Mouse (Mus musculus) forebrain, postnatal 0 days (tissue): ENCODE results near the gene Timm22. TPM values are rescaled to one million over a fixed set of nuclear protein-coding genes. Genes with fewer than 3 reads are reported as not detected.
A peak's percentile ranks its signal among the peaks of the same experiment; 100 is the strongest.

Source experiments
- ATAC-seq: fragments of 200-750 bp; cut with Nextera tagmentation; 2 replicates; pipeline ENCODE4 v1.8.0; 2017; ENCODE audit warnings: mild to moderate bottlenecking, moderate library complexity
- DNase-seq: peaks from one replicate; pipeline ENCODE4 v3.0.0-alpha.2; 2015
- H3K27ac ChIP-seq: fragments of 300-500 bp; sonication (generic); 2 replicates; pipeline ENCODE4 v1.5.1; 2014; ENCODE audit warnings: low read depth, mild to moderate bottlenecking, antibody characterized with exemption, low read length, moderate library complexity, mixed read lengths
- H3K27me3 ChIP-seq: fragments of 300-500 bp; sonication (generic); 2 replicates; pipeline ENCODE4 v1.6.1; 2014; ENCODE audit warnings: mild to moderate bottlenecking, low read length, mixed read lengths; ENCODE audit not compliant: insufficient read depth
- H3K36me3 ChIP-seq: fragments of 300-500 bp; sonication (generic); 2 replicates; pipeline ENCODE4 v1.6.1; 2014; ENCODE audit warnings: mild to moderate bottlenecking, moderate library complexity; ENCODE audit not compliant: insufficient read depth
- H3K4me1 ChIP-seq: fragments of 300-500 bp; sonication (generic); 2 replicates; pipeline ENCODE4 v1.6.1; 2014; ENCODE audit warnings: antibody characterized with exemption; ENCODE audit not compliant: insufficient read depth
- H3K4me2 ChIP-seq: fragments of 300-500 bp; sonication (generic); 2 replicates; pipeline ENCODE4 v1.6.1; 2014; ENCODE audit warnings: low read depth, mild to moderate bottlenecking, moderate library complexity
- H3K4me3 ChIP-seq: fragments of 300-500 bp; sonication (generic); 2 replicates; pipeline ENCODE4 v1.5.1; 2014; ENCODE audit warnings: low read depth, low read length, mixed read lengths
- H3K9ac ChIP-seq: fragments of 300-500 bp; sonication (generic); 2 replicates; pipeline ENCODE4 v1.6.1; 2014; ENCODE audit warnings: mild to moderate bottlenecking
- H3K9me3 ChIP-seq: fragments of 300-500 bp; sonication (generic); 2 replicates; pipeline ENCODE4 v1.6.1; 2016; ENCODE audit warnings: low read length
- CTCF ChIP-seq: sonication (generic); IDR thresholded peaks from 2 replicates; pipeline ENCODE4 v1.5.1; 2016; ENCODE audit warnings: antibody characterized with exemption, control low read depth, low read depth
- WGBS: fragments of 180-500 bp; shearing (Covaris S2); extraction: QIAGEN DNeasy Blood & Tissue Kit; methylation state at CpG from one replicate; pipeline ENCODE4 v1.1.7; 2014; 5-methylcytosine and 5-hydroxymethylcytosine counted together
- polyA plus RNA-seq: library from polyadenylated mRNA; unstranded; fragments of >200 nt; fragmentation: Nextera tagmentation; extraction: Ambion mirVana; gene quantifications from 2 replicates; pipeline ENCODE4 v1.2.1, GENCODE M21; 2015
- total RNA-seq: library from RNA; depleted of rRNA; stranded (reverse); fragments of >200 nt; gene quantifications from 2 replicates; pipeline ENCODE4 v1.2.3, GENCODE M21; 2014

The Timm22 gene
- total and polyA plus RNA-seq, 2 experiments from 2014 or later = 56.6 to 98.2 TPM

GRCm38 (mm10) chr11:76450202-76450561 is 43.4 kb downstream of the Timm22 start:
- H3K4me3 ChIP-seq = no peak overlapping the region
- H3K4me2 ChIP-seq = peak overlapping the region; percentile 32; the same call in 1 of the 2 replicates
- peak overlapping the region; percentile 91 for H3K27ac ChIP-seq
- DNase-seq (peak; percentile 78), ATAC-seq (peak; percentile 89)
- H3K4me1 ChIP-seq = peaks cover 19% of the 10 kb centered on the region
- no peak for TF ChIP-seq CTCF
- H3K27me3 ChIP-seq = no peaks in the 10 kb centered on the region
- 10% methylated on average over 3 of the region's 3 CpGs for WGBS
- peaks cover 66% of the 10 kb centered on the region for H3K36me3 ChIP-seq
- H3K9ac ChIP-seq = peak overlapping the region; percentile 37
- no peaks in the 10 kb centered on the region for H3K9me3 ChIP-seq

DNA sequence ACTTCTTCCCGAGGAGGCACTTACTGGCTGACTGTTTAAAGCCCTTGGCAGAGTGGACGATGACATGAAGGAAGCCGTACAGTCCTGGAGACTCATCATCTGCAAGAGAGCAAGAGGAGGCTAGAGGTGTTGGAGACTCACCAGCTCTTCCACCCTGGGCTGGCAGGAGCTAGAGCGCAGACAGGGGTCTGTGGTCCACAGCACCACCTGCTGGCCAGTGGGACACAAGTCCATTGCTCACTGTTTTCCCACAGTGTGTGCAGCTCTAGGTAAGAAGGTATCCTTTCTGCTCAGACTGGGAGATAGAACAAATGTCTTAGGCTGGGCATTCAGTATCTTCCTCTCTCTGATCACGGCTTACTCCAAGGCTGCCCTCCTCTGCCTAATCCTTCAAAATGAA is 47.7 kb downstream of the Timm22 start:
- 52% methylated on average over 5 of the region's 5 CpGs for WGBS
- Histone ChIP-seq H3K9ac (no peak overlapping the region), H3K36me3 (peaks cover 77% of the 10 kb centered on the region), H3K4me2 (no peak overlapping the region), H3K4me1 (peaks cover 12% of the 10 kb centered on the region), H3K27ac (no peak overlapping the region), H3K9me3 (no peaks in the 10 kb centered on the region), H3K27me3 (no peaks in the 10 kb centered on the region), H3K4me3 (no peak overlapping the region)
- TF ChIP-seq CTCF = peak; percentile 91
- DNase-seq = peak; percentile 84
- ATAC-seq = peak; percentile 30; the same call in 1 of the 2 replicates

DNA sequence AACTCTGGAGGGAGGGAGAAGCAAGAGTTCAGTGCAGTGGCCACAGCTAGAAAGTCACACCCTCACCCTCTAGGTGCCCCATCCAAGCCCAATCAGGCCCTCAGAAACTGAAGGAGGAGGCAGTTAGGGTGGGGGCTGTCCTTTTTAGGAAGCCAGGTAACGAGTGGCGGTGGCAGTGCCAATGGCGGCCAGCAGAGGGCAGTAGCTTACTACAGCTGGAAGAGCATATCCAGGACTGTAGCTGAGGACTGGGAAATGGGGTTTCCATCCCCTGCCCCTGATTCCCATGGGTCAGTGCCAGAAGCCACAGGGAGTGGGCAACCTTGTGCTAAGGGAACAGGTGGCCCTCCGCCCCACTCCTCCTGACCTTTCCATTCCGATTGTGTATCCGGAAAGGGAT is 49.5 kb downstream of the Timm22 start:
- no peaks in the 10 kb centered on the region for H3K4me1 ChIP-seq
- H3K4me2 ChIP-seq = no peak overlapping the region
- H3K27ac ChIP-seq = peak overlapping the region; percentile 54
- H3K9me3 ChIP-seq = no peaks in the 10 kb centered on the region
- ATAC-seq = peak; percentile 74
- H3K36me3 ChIP-seq = peaks cover 84% of the 10 kb centered on the region
- 16% methylated on average over 6 of the region's 6 CpGs for WGBS
- H3K9ac ChIP-seq = no peak overlapping the region
- peak; percentile 89 for DNase-seq
- no peak overlapping the region for H3K4me3 ChIP-seq
- no peaks in the 10 kb centered on the region for H3K27me3 ChIP-seq
- TF ChIP-seq CTCF = peak; percentile 97

DNA sequence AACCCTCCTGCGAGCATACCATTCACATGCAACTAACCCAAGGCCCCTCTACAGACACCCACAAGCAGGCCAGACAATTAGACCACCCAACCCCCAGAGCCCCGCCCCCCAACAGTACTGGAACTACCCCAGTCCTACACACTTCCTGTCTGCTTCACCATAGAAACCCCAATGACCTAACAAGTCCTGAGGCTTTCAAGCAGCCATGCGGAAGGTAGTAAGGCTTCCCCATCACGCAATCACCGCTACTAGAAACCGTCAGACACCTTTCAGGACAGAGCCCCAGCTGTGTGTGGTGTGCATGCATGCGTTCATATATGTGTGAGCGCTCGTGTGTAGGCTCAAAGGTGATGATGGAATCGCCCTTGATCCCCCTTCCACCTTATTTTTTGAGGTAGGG is 50.1 kb downstream of the Timm22 start:
- H3K9me3 ChIP-seq = no peaks in the 10 kb centered on the region
- no peak for TF ChIP-seq CTCF
- no peak overlapping the region for H3K4me3 ChIP-seq
- no peak for ATAC-seq
- H3K4me1 ChIP-seq = no peaks in the 10 kb centered on the region
- no peak overlapping the region for H3K9ac ChIP-seq
- peaks cover 84% of the 10 kb centered on the region for H3K36me3 ChIP-seq
- WGBS = 66% methylated on average over 10 of the region's 10 CpGs
- DNase-seq = no peak
- H3K27ac ChIP-seq = peak overlapping the region; percentile 54
- no peak overlapping the region for H3K4me2 ChIP-seq
- no peaks in the 10 kb centered on the region for H3K27me3 ChIP-seq

GRCm38 (mm10) chr11:76458730-76459129 is 52.0 kb downstream of the Timm22 start:
- no peak overlapping the region for H3K9ac ChIP-seq
- no peak overlapping the region for H3K4me2 ChIP-seq
- no peak overlapping the region for H3K4me3 ChIP-seq
- DNase-seq = no peak
- H3K27me3 ChIP-seq = no peaks in the 10 kb centered on the region
- WGBS = 75% methylated on average over 9 of the region's 9 CpGs
- H3K36me3 ChIP-seq = peaks cover 88% of the 10 kb centered on the region
- ATAC-seq = no peak
- H3K27ac ChIP-seq = no peak overlapping the region
- TF ChIP-seq CTCF = no peak
- no peaks in the 10 kb centered on the region for H3K9me3 ChIP-seq
- no peaks in the 10 kb centered on the region for H3K4me1 ChIP-seq

- Histone ChIP-seq H3K4me1 (no peaks in the 10 kb centered on the region), H3K4me2 (no peak overlapping the region), H3K27me3 (no peaks in the 10 kb centered on the region), H3K4me3 (no peak overlapping the region), H3K27ac (no peak overlapping the region), H3K9me3 (no peaks in the 10 kb centered on the region), H3K36me3 (peaks cover 88% of the 10 kb centered on the region), H3K9ac (no peak overlapping the region)
- TF ChIP-seq CTCF = peak; percentile 44
- ATAC-seq (no peak), DNase-seq (no peak)
- WGBS = 70% methylated on average over 3 of the region's 3 CpGs
Measured at GRCm38 (mm10) chr11:76459489-76459888, 52.7 kb downstream of the Timm22 start.

- no peak for DNase-seq
- Histone ChIP-seq H3K36me3 (peaks cover 73% of the 10 kb centered on the region), H3K4me2 (no peak overlapping the region), H3K4me3 (no peak overlapping the region), H3K9ac (no peak overlapping the region), H3K4me1 (peaks cover 12% of the 10 kb centered on the region), H3K9me3 (no peaks in the 10 kb centered on the region), H3K27me3 (no peaks in the 10 kb centered on the region), H3K27ac (no peak overlapping the region)
- no peak for ATAC-seq
- 70% methylated on average over 6 of the region's 6 CpGs for WGBS
- TF ChIP-seq CTCF = no peak
Measured at GRCm38 (mm10) chr11:76461201-76461600, 54.4 kb downstream of the Timm22 start.
